Mouse (Mus musculus) embryonic fibroblast, embryonic 13.5 days (primary cell): Measurements from ENCODE around the gene Vwa8. TPM values are rescaled to one million over a fixed set of nuclear protein-coding genes. Genes with fewer than 3 reads are reported as not detected.
"Not testable (repeated sequence)": the region's sequence is repeated elsewhere in the genome, so short reads cannot be mapped to it uniquely, and the experiment has no call there.

Experiments used
- H3K27ac ChIP-seq: 2 replicates; pipeline ENCODE4 v1.5.1; 2012; ENCODE audit warnings: low read length, control low read depth, inconsistent platforms; ENCODE audit not compliant: insufficient read depth
- H3K4me1 ChIP-seq: 2 replicates; pipeline ENCODE4 v1.6.1; 2011; ENCODE audit warnings: low read length; ENCODE audit not compliant: control insufficient read depth, insufficient read depth
- H3K4me3 ChIP-seq: 2 replicates; pipeline ENCODE4 v1.5.1; 2011; ENCODE audit warnings: mild to moderate bottlenecking, control low read depth, low read length; ENCODE audit not compliant: insufficient read depth
- CTCF ChIP-seq: IDR thresholded peaks from 2 replicates; pipeline ENCODE4 v1.5.1; 2011; ENCODE audit warnings: mild to moderate bottlenecking, control low read depth, low read length, moderate library complexity, borderline replicate concordance; ENCODE audit not compliant: insufficient read depth
- POLR2A ChIP-seq: IDR thresholded peaks from 2 replicates; pipeline ENCODE4 v1.6.1; 2011; ENCODE audit warnings: low read depth, mild to moderate bottlenecking, control low read depth, low read length, moderate library complexity
- polyA plus RNA-seq: library from polyadenylated mRNA; stranded (reverse); fragments of >200 nt; gene quantifications from 2 replicates; pipeline ENCODE4 v1.2.4, GENCODE M21; 2011; ENCODE audit warnings: low read depth; ENCODE audit not compliant: missing spikeins, insufficient read length

Vwa8 gene
- polyA plus RNA-seq, 1 experiment = 20.1 TPM

- Histone ChIP-seq H3K4me1 (no peaks in the 10 kb centered on the region), H3K4me3 (no peak overlapping the region), H3K27ac (no peak overlapping the region)
- TF ChIP-seq CTCF = no peak
- no peak for TF ChIP-seq POLR2A
Observed at GRCm38 (mm10) chr14:78970621-78971020, 121.8 kb downstream of the Vwa8 start.

GRCm38 (mm10) chr14:78972424-78972823, 123.6 kb downstream of the Vwa8 start:
- H3K27ac ChIP-seq = no peak overlapping the region
- no peak overlapping the region for H3K4me3 ChIP-seq
- TF ChIP-seq CTCF (no peak), POLR2A (no peak)
- no peaks in the 10 kb centered on the region for H3K4me1 ChIP-seq

GRCm38 (mm10) chr14:78983104-78983503, 134.3 kb downstream of the Vwa8 start:
- TF ChIP-seq CTCF (no peak), POLR2A (no peak)
- Histone ChIP-seq H3K27ac (no peak overlapping the region), H3K4me3 (no peak overlapping the region), H3K4me1 (no peaks in the 10 kb centered on the region)

GRCm38 (mm10) chr14:78984296-78984695, 135.4 kb downstream of the Vwa8 start:
- no peak overlapping the region for H3K27ac ChIP-seq
- no peak overlapping the region for H3K4me3 ChIP-seq
- H3K4me1 ChIP-seq = no peaks in the 10 kb centered on the region
- TF ChIP-seq CTCF (no peak), POLR2A (no peak)

- Histone ChIP-seq H3K4me3 (no peak overlapping the region), H3K27ac (no peak overlapping the region), H3K4me1 (no peaks in the 10 kb centered on the region)
- TF ChIP-seq CTCF (no peak), POLR2A (no peak)
Observed at GRCm38 (mm10) chr14:78987543-78987942, 138.7 kb downstream of the Vwa8 start.

GRCm38 (mm10) chr14:78992456-78992855, 143.6 kb downstream of the Vwa8 start:
- Histone ChIP-seq H3K4me1 (no peaks in the 10 kb centered on the region), H3K4me3 (no peak overlapping the region), H3K27ac (no peak overlapping the region)
- TF ChIP-seq CTCF = no peak
- no peak for TF ChIP-seq POLR2A

GRCm38 (mm10) chr14:78993515-78993914, 144.7 kb downstream of the Vwa8 start:
- Histone ChIP-seq H3K4me3 (no peak overlapping the region), H3K4me1 (no peaks in the 10 kb centered on the region), H3K27ac (no peak overlapping the region)
- no peak for TF ChIP-seq CTCF
- no peak for TF ChIP-seq POLR2A

- no peak overlapping the region for H3K4me3 ChIP-seq
- H3K4me1 ChIP-seq = no peaks in the 10 kb centered on the region
- no peak overlapping the region for H3K27ac ChIP-seq
- no peak for TF ChIP-seq POLR2A
Observed at GRCm38 (mm10) chr14:78996359-78996758, 147.5 kb downstream of the Vwa8 start.

- Histone ChIP-seq H3K4me3 (no peak overlapping the region), H3K27ac (no peak overlapping the region), H3K4me1 (no peaks in the 10 kb centered on the region)
- TF ChIP-seq CTCF (peak; percentile 46; the same call in 1 of the 2 replicates), POLR2A (no peak)
Observed at GRCm38 (mm10) chr14:79003576-79003975, 154.7 kb downstream of the Vwa8 start.

GRCm38 (mm10) chr14:79017710-79018109, 168.9 kb downstream of the Vwa8 start:
- H3K4me1 ChIP-seq, H3K27ac ChIP-seq, H3K4me3 ChIP-seq: not testable (repeated sequence)

- no peaks in the 10 kb centered on the region for H3K4me1 ChIP-seq
- no peak for TF ChIP-seq POLR2A
- TF ChIP-seq CTCF = no peak
- H3K4me3 ChIP-seq = no peak overlapping the region
- H3K27ac ChIP-seq = no peak overlapping the region
Observed at GRCm38 (mm10) chr14:79018564-79018963, 169.7 kb downstream of the Vwa8 start.
